Mouse (Mus musculus): ENCODE measurements around the gene Phldb2. TPM values are rescaled to one million over a fixed set of nuclear protein-coding genes. Genes with fewer than 3 reads are reported as not detected.

Phldb2 gene
- polyA plus RNA-seq (2012; rRNA removed), result 55.4 and 73.5 TPM in 2 replicates

DNA sequence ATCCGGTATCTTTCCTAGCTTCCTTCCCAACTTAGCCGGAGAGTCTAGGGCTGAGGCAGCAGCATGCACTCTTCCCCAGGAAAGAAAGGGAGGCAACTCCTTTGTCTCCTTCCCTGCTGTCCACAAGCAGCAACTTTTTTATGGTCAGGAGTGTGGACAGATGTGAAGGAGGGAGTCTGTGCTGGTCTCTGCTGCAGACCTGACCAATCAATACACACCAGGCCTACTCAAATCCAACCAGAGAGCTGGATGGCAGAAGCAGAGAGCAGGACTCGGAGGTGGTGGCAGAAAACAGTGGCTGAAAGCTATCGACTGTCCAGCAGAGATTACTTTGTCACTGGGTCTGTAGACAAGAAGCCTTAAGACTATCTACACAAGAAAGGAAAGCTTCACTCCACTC, at the start of gene Phldb2:
Gene Phldb2, minus strand, starts transcription at position 205 of the 400 bp plus-strand sequence.
- Histone ChIP-seq H3K27ac (ENCODE audit: insufficient read depth, low read depth, low read length) (peak within 1 kb of the TSS; percentile 100), H3K4me3 (ENCODE audit: insufficient read depth, low read depth, low read length) (peak within 1 kb of the TSS; percentile 66), H3K27me3 (replicated peaks; ENCODE audit: control insufficient read depth, insufficient read depth, low read length) (no peaks in the 10 kb centered on the region), H3K36me3 (ENCODE audit: control insufficient read depth, insufficient read depth, low read length) (peaks cover under 1% of the 10 kb centered on the region; the same call in 1 of the 2 replicates), H3K4me1 (ENCODE audit: control insufficient read depth, insufficient read depth, low read length) (peaks cover 11% of the 10 kb centered on the region)
- DNase-seq, result peak; percentile 64
- TF ChIP-seq POLR2A (IDR thresholded peaks at IDR 0.05; ENCODE audit: low read depth, low read length), result no peak
- TF ChIP-seq CTCF (conservative IDR thresholded peaks at IDR 0.05; ENCODE audit: insufficient read depth, insufficient read length, low read depth, low read length), result no peak
- 51% methylated on average over 4 of the region's 4 CpGs for WGBS

DNA sequence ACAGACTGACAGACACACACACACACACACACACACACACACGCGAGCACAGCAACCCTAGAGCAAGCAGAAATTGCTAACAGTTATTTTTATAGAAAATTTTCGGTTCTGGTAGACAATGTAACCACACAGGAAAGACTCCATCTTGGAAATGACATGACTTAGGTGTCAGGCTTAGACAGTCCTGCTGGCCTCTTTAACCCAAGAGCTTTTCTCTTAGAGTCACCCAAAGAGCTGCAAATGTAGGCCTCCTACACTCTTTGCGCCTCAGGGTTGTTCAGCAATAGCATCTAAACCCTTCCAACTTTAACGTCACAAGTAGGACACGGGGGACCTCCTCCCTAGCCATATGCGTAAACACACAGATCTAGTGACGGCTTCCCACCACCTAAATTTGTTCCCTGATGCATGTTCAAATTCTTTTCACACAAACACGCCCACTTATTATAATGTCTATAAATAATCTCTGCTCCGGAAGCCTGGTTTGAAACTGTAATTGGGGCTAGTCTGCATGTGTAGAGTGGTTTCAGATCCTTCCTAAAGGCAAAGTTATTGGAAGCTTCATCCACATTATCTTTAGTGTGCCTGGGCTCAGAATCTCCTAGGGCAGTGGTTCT, 48.3 kb upstream of the Phldb2 start:
- no peaks in the 10 kb centered on the region for H3K36me3 ChIP-seq (ENCODE audit: control insufficient read depth, insufficient read depth, low read length)
- 86% methylated on average over 10 of the region's 10 CpGs for WGBS
- DNase-seq, result no peak
- no peak overlapping the region for H3K4me3 ChIP-seq (ENCODE audit: insufficient read depth, low read depth, low read length)
- no peaks in the 10 kb centered on the region for H3K27me3 ChIP-seq (replicated peaks; ENCODE audit: control insufficient read depth, insufficient read depth, low read length)
- H3K4me1 ChIP-seq (ENCODE audit: control insufficient read depth, insufficient read depth, low read length), result no peaks in the 10 kb centered on the region
- TF ChIP-seq CTCF (conservative IDR thresholded peaks at IDR 0.05; ENCODE audit: insufficient read depth, insufficient read length, low read depth, low read length) (no peak), POLR2A (IDR thresholded peaks at IDR 0.05; ENCODE audit: low read depth, low read length) (no peak)
- no peak overlapping the region for H3K27ac ChIP-seq (ENCODE audit: insufficient read depth, low read depth, low read length)

DNA sequence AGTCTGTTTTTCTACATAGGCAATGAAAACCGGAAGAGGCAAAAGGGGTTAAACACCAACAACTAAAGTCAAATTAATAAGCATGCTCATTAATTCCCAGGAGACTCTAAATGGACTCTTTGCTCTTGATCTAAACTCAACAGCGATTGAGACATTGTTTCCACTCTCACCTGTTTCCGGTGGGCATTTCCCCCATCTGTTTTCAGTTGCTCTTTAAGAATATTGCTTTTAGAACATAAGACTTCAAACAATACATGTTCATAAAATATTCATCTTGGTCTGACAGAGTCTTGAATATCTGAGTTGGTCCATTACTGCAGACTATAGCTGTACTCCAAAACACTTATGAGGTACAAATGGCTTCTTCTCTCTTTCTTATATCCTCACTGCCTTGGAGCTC, 47.6 kb upstream of the Phldb2 start:
- WGBS, result 80% methylated on average over 3 of the region's 3 CpGs

DNA sequence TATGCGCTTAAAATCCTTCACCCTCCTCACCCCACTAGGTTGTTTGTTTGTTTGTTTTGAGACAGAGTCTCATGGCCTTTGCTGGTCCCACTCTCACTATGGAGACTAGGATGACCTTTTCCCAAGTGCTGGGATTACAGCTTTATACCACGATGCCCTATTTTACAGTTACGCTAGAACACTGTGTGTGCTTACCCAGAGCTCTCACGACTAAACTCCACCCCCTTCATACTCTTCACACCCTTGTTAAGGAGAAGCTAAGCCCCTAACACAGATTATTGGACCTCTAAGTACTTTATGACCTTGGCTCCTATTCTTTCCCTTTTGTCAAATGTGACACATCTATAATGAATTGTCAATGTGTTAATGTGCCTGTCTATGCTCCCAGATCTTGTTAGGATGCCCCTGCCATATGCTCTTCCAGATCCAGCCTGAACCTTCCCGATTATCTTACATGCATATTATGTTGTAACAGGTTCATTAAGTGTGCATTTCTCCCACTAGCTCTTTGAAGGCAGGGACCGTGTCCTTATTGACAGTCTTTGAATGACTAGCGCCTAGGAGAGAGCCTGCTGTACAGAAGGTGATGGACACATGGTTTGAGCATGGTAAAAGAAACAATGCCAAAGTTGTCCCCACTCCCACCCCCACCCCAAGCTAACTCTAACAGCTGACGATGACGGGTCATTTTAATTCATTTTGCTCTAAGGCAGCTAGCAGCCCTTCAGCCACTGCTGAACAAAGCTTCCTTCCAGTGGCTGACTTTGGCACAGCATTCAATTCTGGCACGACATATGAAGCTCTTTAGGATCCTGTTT, 46.2 kb upstream of the Phldb2 start:
- no peak for DNase-seq
- Histone ChIP-seq H3K36me3 (ENCODE audit: control insufficient read depth, insufficient read depth, low read length) (no peaks in the 10 kb centered on the region), H3K27me3 (replicated peaks; ENCODE audit: control insufficient read depth, insufficient read depth, low read length) (no peaks in the 10 kb centered on the region), H3K4me1 (ENCODE audit: control insufficient read depth, insufficient read depth, low read length) (no peaks in the 10 kb centered on the region), H3K27ac (ENCODE audit: insufficient read depth, low read depth, low read length) (no peak overlapping the region), H3K4me3 (ENCODE audit: insufficient read depth, low read depth, low read length) (no peak overlapping the region)
- TF ChIP-seq POLR2A (IDR thresholded peaks at IDR 0.05; ENCODE audit: low read depth, low read length) (no peak), CTCF (conservative IDR thresholded peaks at IDR 0.05; ENCODE audit: insufficient read depth, insufficient read length, low read depth, low read length) (no peak)
- 53% methylated on average over 10 of the region's 10 CpGs for WGBS

More for the DNA sequence above, 47.6 kb upstream of the Phldb2 start:
- Histone ChIP-seq H3K27me3 (replicated peaks; ENCODE audit: control insufficient read depth, insufficient read depth, low read length) (no peaks in the 10 kb centered on the region), H3K4me3 (ENCODE audit: insufficient read depth, low read depth, low read length) (no peak overlapping the region), H3K27ac (ENCODE audit: insufficient read depth, low read depth, low read length) (no peak overlapping the region), H3K4me1 (ENCODE audit: control insufficient read depth, insufficient read depth, low read length) (no peaks in the 10 kb centered on the region), H3K36me3 (ENCODE audit: control insufficient read depth, insufficient read depth, low read length) (no peaks in the 10 kb centered on the region)
- no peak for DNase-seq
- TF ChIP-seq POLR2A (IDR thresholded peaks at IDR 0.05; ENCODE audit: low read depth, low read length), result no peak
- TF ChIP-seq CTCF (conservative IDR thresholded peaks at IDR 0.05; ENCODE audit: insufficient read depth, insufficient read length, low read depth, low read length), result no peak

DNA sequence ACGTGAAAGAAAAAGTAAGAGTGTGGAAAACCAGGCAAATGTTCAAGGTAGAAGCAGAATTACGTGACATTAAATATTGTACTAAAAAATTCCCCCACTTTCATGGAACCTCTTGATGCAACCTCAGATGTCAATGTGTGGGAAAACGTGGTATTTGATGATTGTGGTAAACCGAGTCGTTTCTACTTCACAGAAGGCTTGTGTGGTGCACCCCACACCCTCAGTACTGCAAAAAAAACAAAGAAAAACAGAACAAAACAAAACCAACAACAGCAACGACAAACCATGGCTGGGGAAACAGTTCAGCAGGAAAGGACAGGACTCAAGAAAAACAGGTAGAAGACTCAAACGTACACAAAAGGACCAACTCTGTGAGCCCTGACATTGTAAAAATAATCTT, 44.8 kb upstream of the Phldb2 start:
- Histone ChIP-seq H3K36me3 (ENCODE audit: control insufficient read depth, insufficient read depth, low read length) (no peaks in the 10 kb centered on the region), H3K27ac (ENCODE audit: insufficient read depth, low read depth, low read length) (no peak overlapping the region), H3K4me1 (ENCODE audit: control insufficient read depth, insufficient read depth, low read length) (no peaks in the 10 kb centered on the region), H3K27me3 (replicated peaks; ENCODE audit: control insufficient read depth, insufficient read depth, low read length) (no peaks in the 10 kb centered on the region), H3K4me3 (ENCODE audit: insufficient read depth, low read depth, low read length) (no peak overlapping the region)
- no peak for DNase-seq
- TF ChIP-seq POLR2A (IDR thresholded peaks at IDR 0.05; ENCODE audit: low read depth, low read length) (no peak), CTCF (conservative IDR thresholded peaks at IDR 0.05; ENCODE audit: insufficient read depth, insufficient read length, low read depth, low read length) (no peak)
- 80% methylated on average over 7 of the region's 7 CpGs for WGBS

DNA sequence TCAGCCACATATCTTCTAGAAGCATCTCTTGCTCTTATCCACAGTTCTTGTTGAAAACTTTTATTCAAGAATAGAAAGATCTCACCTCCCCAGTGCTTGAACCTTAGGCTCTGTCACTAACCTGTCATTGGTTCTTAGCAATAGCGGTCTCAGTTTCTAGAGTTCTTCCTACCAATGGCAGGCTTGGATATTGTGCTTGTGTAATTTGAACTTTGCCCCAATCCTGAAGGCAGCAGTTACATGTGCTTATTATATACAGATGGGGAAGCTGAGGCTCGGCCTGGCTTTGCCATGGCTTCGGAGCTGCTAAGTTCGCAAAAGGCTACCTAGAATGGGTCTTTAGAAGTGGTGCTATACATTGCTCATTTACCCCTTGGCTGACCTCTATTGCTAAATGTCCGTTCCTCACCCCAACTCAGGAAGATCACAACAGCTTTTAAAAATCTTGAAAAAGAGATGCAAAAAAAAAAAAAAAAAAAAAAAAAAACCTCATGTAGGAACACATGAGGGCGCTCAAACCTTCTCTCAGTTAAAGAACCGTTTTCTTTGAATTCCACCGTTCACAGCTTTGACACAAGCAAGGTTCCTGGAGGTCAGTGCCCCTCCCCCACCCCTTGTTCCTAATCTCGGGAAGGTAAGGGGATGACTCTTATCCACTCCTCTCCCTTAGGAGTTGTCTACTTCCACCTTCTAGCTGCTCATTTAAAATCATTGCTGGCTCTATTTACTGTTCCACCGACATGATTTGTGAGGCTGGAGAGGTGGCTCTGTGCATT, 37.7 kb upstream of the Phldb2 start:
- Histone ChIP-seq H3K27me3 (replicated peaks; ENCODE audit: control insufficient read depth, insufficient read depth, low read length) (no peaks in the 10 kb centered on the region), H3K4me3 (ENCODE audit: insufficient read depth, low read depth, low read length) (no peak overlapping the region), H3K4me1 (ENCODE audit: control insufficient read depth, insufficient read depth, low read length) (no peaks in the 10 kb centered on the region), H3K27ac (ENCODE audit: insufficient read depth, low read depth, low read length) (no peak overlapping the region), H3K36me3 (ENCODE audit: control insufficient read depth, insufficient read depth, low read length) (no peaks in the 10 kb centered on the region)
- DNase-seq, result peak; percentile 17
- TF ChIP-seq CTCF (conservative IDR thresholded peaks at IDR 0.05; ENCODE audit: insufficient read depth, insufficient read length, low read depth, low read length) (0 out of 2 replicates have a peak, but pooled peaks have one; percentile 13), POLR2A (IDR thresholded peaks at IDR 0.05; ENCODE audit: low read depth, low read length) (no peak)
- WGBS, result 52% methylated on average over 10 of the region's 10 CpGs
